Mouse (Mus musculus) Muller cell, postnatal 12 days (primary cell): ENCODE measurements at regions not wholly inside any gene's neighbourhood (a gene's known extent, or its start where the extent isn't known, plus 50 kb on each side); places are given as distances from the start of the nearest gene placed in this dataset.
A peak's percentile ranks its signal among the peaks of the same experiment; 100 is the strongest.

Experiments used
- DNase-seq: peaks from one replicate; pipeline ENCODE4 v3.0.0-alpha.2; 2015; ENCODE audit errors: inconsistent ontology term

- DNase-seq = peak; percentile 65
Observed at GRCm38 (mm10) chr6:70714239-70714638, 77.8 kb downstream of the Rpia start.

DNA sequence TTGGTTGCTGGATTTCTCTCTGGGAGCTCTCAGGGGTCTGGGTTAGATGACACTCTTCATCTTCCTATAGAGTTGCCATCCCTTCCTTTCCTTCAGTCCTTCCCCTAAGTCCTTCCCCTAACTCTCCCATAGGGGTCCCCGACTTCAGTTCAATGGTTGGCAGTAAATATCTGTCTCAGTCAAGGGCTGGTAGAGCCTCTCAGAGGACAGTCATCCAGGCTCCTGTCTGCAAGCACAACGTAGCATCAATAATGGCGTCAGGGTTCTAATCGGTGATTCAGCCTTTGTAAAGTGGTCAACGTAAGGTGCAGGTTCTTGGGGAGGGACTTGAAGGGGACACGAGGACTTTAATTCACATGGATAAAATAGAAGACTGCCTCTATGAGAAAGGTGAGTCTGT, 78.4 kb downstream of the Rpia start:
- no peak for DNase-seq

DNA sequence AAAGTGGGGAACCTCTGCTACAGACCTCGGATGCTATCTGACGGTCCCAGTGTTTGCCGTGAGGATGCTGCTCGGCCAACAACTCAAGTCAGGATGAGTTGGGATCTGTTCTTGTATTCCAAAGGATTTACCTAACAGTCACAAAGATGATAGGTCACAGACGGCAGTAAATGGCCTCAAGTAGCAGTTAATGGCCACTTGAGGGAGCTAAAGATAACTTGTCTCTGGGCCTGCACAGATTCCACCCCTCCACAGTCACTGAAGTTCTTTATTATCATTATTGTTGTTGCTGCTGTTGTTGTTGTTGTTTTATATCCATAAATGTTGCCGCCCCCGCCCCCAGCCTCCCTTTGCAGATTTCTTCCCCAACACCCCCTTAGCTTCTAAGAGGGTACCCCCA, 78.9 kb downstream of the Rpia start:
- DNase-seq = no peak

- DNase-seq = peak; percentile 47
Observed at GRCm38 (mm10) chr6:70709338-70710055, 82.5 kb downstream of the Rpia start.

DNA sequence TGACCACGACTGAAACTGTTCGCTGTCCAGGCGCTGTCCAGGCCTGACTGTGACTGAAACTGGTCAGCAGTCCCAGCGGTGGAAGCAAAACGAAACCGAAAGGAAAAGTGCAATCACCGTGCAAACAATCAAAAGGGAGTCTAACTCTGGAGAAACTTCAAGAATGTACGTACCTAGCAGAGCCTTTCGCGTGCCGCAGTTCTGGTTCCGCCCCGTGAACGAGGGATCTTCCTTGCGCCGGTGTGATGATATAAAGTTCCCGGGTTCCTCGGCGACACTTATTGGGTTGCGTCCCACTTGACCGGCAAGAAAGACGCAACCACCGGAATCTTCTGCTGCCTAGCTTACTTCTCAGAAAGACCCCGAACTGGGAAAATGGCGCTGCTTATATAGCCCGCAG, 96.4 kb downstream of the Rpia start:
- DNase-seq = no peak
